Mouse (Mus musculus) kidney, adult 2 months (tissue): ENCODE measurements at regions not wholly inside any gene's neighbourhood (a gene's known extent, or its start where the extent isn't known, plus 50 kb on each side); places are given as distances from the start of the nearest gene placed in this dataset.

Experiments
- CTCF ChIP-seq: fragments of 200-500 bp; conservative IDR thresholded peaks from 2 replicates; pipeline ENCODE4 v1.5.1; 2011; ENCODE audit warnings: low read depth, mild to moderate bottlenecking, control low read depth, low read length, moderate library complexity, mixed read lengths; ENCODE audit not compliant: insufficient read depth, insufficient read length
- POLR2A ChIP-seq: fragments of 200-500 bp; IDR thresholded peaks from one replicate; pipeline ENCODE4 v1.6.1; 2011; ENCODE audit warnings: low read depth, low read length, control low read depth

DNA sequence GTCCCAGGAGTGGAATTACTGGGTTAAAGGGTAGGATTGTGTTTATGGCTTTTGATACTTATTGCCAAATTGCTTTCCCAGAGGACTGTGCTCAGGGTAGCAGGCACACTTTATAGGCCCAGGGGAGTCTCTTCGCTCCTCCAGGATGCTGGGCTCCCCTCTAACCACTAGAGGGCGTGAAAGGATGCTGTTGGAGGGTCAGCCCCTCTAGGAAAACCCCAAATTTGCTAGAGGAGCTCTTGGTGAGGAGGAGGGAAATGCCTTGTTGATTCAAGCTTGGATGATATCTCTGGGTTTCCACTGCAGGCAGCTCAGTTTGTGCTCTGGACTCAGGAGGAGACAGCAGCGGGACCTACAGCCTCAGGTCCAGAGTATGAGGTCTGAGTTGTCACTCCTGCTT, 58.8 kb downstream of the Nog start:
- no peak; the same call in 1 of the 2 replicates for TF ChIP-seq CTCF
- no peak for TF ChIP-seq POLR2A
